Mouse (Mus musculus): Measurements from ENCODE around the gene Edn2. TPM values are rescaled to one million over a fixed set of nuclear protein-coding genes. Genes with fewer than 3 reads are reported as not detected.

Edn2 gene
- total and polyA plus RNA-seq, 2 experiments, result not detected

GRCm38 (mm10) chr4:120127333-120127732, 33.7 kb upstream of the Edn2 start:
- TF ChIP-seq CTCF (IDR thresholded peaks at IDR 0.05; ENCODE audit: low read depth, low read length), result no peak
- no peak for TF ChIP-seq POLR2A (IDR thresholded peaks at IDR 0.05; ENCODE audit: extremely low read depth, insufficient read depth, low read length)
- Histone ChIP-seq H3K9ac (ENCODE audit: low read depth, low read length) (no peak overlapping the region), H3K27me3 (ENCODE audit: control insufficient read depth, insufficient read depth, low read length) (no peaks in the 10 kb centered on the region), H3K4me3 (ENCODE audit: insufficient read depth, low read depth, low read length) (no peak overlapping the region), H3K79me2 (ENCODE audit: control insufficient read depth, insufficient read depth, low read length) (no peaks in the 10 kb centered on the region), H3K36me3 (ENCODE audit: control insufficient read depth, insufficient read depth, low read length) (no peaks in the 10 kb centered on the region), H3K4me1 (ENCODE audit: control insufficient read depth, insufficient read depth, low read length) (0 out of 2 replicates have a peak, but pooled peaks cover 4% of the 10 kb centered on the region), H3K27ac (replicated peaks; ENCODE audit: insufficient read depth, low read depth, low read length) (no peak overlapping the region)
- 83% methylated on average over 3 of the region's 3 CpGs for WGBS
- no peak for DNase-seq (ENCODE audit: extremely low read depth, low read depth, low spot score)

- TF ChIP-seq POLR2A (IDR thresholded peaks at IDR 0.05; ENCODE audit: extremely low read depth, insufficient read depth, low read length), result no peak
- TF ChIP-seq CTCF (IDR thresholded peaks at IDR 0.05; ENCODE audit: low read depth, low read length), result no peak
- Histone ChIP-seq H3K27me3 (ENCODE audit: control insufficient read depth, insufficient read depth, low read length) (no peaks in the 10 kb centered on the region), H3K79me2 (ENCODE audit: control insufficient read depth, insufficient read depth, low read length) (no peaks in the 10 kb centered on the region), H3K36me3 (ENCODE audit: control insufficient read depth, insufficient read depth, low read length) (no peaks in the 10 kb centered on the region), H3K27ac (replicated peaks; ENCODE audit: insufficient read depth, low read depth, low read length) (no peak overlapping the region), H3K4me3 (ENCODE audit: insufficient read depth, low read depth, low read length) (no peak overlapping the region), H3K9ac (ENCODE audit: low read depth, low read length) (no peak overlapping the region), H3K4me1 (ENCODE audit: control insufficient read depth, insufficient read depth, low read length) (0 out of 2 replicates have a peak, but pooled peaks cover 4% of the 10 kb centered on the region)
- WGBS, result 43% methylated on average over 4 of the region's 4 CpGs
- peak; percentile 83 for DNase-seq (ENCODE audit: extremely low read depth, low read depth, low spot score)
Measured at GRCm38 (mm10) chr4:120128033-120128432, 33.0 kb upstream of the Edn2 start.

- no peak for TF ChIP-seq POLR2A (IDR thresholded peaks at IDR 0.05; ENCODE audit: extremely low read depth, insufficient read depth, low read length)
- TF ChIP-seq CTCF (IDR thresholded peaks at IDR 0.05; ENCODE audit: low read depth, low read length), result peak; percentile 94
- no peaks in the 10 kb centered on the region for H3K36me3 ChIP-seq (ENCODE audit: control insufficient read depth, insufficient read depth, low read length)
- no peak overlapping the region for H3K4me3 ChIP-seq (ENCODE audit: insufficient read depth, low read depth, low read length)
- H3K79me2 ChIP-seq (ENCODE audit: control insufficient read depth, insufficient read depth, low read length), result no peaks in the 10 kb centered on the region
- 45% methylated on average over 4 of the region's 4 CpGs for WGBS
- no peak overlapping the region for H3K27ac ChIP-seq (replicated peaks; ENCODE audit: insufficient read depth, low read depth, low read length)
- DNase-seq (ENCODE audit: extremely low read depth, low read depth, low spot score), result peak; percentile 42
- H3K27me3 ChIP-seq (ENCODE audit: control insufficient read depth, insufficient read depth, low read length), result no peaks in the 10 kb centered on the region
- 0 out of 2 replicates have a peak, but pooled peaks cover 4% of the 10 kb centered on the region for H3K4me1 ChIP-seq (ENCODE audit: control insufficient read depth, insufficient read depth, low read length)
- H3K9ac ChIP-seq (ENCODE audit: low read depth, low read length), result no peak overlapping the region
Measured at GRCm38 (mm10) chr4:120129233-120129885, 31.6 kb upstream of the Edn2 start.

GRCm38 (mm10) chr4:120130926-120131325, 30.1 kb upstream of the Edn2 start:
- Histone ChIP-seq H3K27ac (replicated peaks; ENCODE audit: insufficient read depth, low read depth, low read length) (no peak overlapping the region), H3K36me3 (ENCODE audit: control insufficient read depth, insufficient read depth, low read length) (no peaks in the 10 kb centered on the region), H3K4me3 (ENCODE audit: insufficient read depth, low read depth, low read length) (no peak overlapping the region), H3K79me2 (ENCODE audit: control insufficient read depth, insufficient read depth, low read length) (no peaks in the 10 kb centered on the region), H3K27me3 (ENCODE audit: control insufficient read depth, insufficient read depth, low read length) (no peaks in the 10 kb centered on the region), H3K9ac (ENCODE audit: low read depth, low read length) (no peak overlapping the region), H3K4me1 (ENCODE audit: control insufficient read depth, insufficient read depth, low read length) (0 out of 2 replicates have a peak, but pooled peaks cover 4% of the 10 kb centered on the region)
- 69% methylated on average over 4 of the region's 4 CpGs for WGBS
- no peak for DNase-seq (ENCODE audit: extremely low read depth, low read depth, low spot score)
- no peak for TF ChIP-seq POLR2A (IDR thresholded peaks at IDR 0.05; ENCODE audit: extremely low read depth, insufficient read depth, low read length)
- TF ChIP-seq CTCF (IDR thresholded peaks at IDR 0.05; ENCODE audit: low read depth, low read length), result no peak

GRCm38 (mm10) chr4:120131441-120132220, 29.4 kb upstream of the Edn2 start:
- no peaks in the 10 kb centered on the region for H3K79me2 ChIP-seq (ENCODE audit: control insufficient read depth, insufficient read depth, low read length)
- H3K4me1 ChIP-seq (ENCODE audit: control insufficient read depth, insufficient read depth, low read length), result 0 out of 2 replicates have a peak, but pooled peaks cover 4% of the 10 kb centered on the region
- no peaks in the 10 kb centered on the region for H3K36me3 ChIP-seq (ENCODE audit: control insufficient read depth, insufficient read depth, low read length)
- 59% methylated on average over 24 of the region's 24 CpGs for WGBS
- no peak overlapping the region for H3K27ac ChIP-seq (replicated peaks; ENCODE audit: insufficient read depth, low read depth, low read length)
- no peaks in the 10 kb centered on the region for H3K27me3 ChIP-seq (ENCODE audit: control insufficient read depth, insufficient read depth, low read length)
- DNase-seq (ENCODE audit: extremely low read depth, low read depth, low spot score), result peak; percentile 79
- H3K4me3 ChIP-seq (ENCODE audit: insufficient read depth, low read depth, low read length), result no peak overlapping the region
- no peak overlapping the region for H3K9ac ChIP-seq (ENCODE audit: low read depth, low read length)
- TF ChIP-seq CTCF (IDR thresholded peaks at IDR 0.05; ENCODE audit: low read depth, low read length) (no peak), POLR2A (IDR thresholded peaks at IDR 0.05; ENCODE audit: extremely low read depth, insufficient read depth, low read length) (no peak)

All from liver, adult 2 months (tissue).